Mouse (Mus musculus) embryonic facial prominence, embryonic 15.5 days (tissue): Measurements from ENCODE around the gene Ifnb1. TPM values are rescaled to one million over a fixed set of nuclear protein-coding genes. Genes with fewer than 3 reads are reported as not detected.
A peak's percentile ranks its signal among the peaks of the same experiment; 100 is the strongest.
"Not testable (repeated sequence)": the region's sequence is repeated elsewhere in the genome, so short reads cannot be mapped to it uniquely, and the experiment has no call there.

Source experiments
- ATAC-seq: fragments of 200-750 bp; cut with Nextera tagmentation; 2 replicates; pipeline ENCODE4 v1.8.0; 2017; ENCODE audit warnings: low read depth, moderate TSS enrichment; ENCODE audit not compliant: insufficient number of reproducible peaks, low FRiP score, low TSS enrichment
- H3K27ac ChIP-seq: fragments of 300-500 bp; sonication (generic); replicated peaks from 2 replicates; pipeline ENCODE4 v1.5.1; 2015; ENCODE audit warnings: mild to moderate bottlenecking, inconsistent platforms
- H3K27me3 ChIP-seq: fragments of 300-500 bp; sonication (generic); 2 replicates; pipeline ENCODE4 v1.6.1; 2015; ENCODE audit warnings: inconsistent platforms
- H3K36me3 ChIP-seq: fragments of 300-500 bp; sonication (generic); 2 replicates; pipeline ENCODE4 v1.6.1; 2015; ENCODE audit warnings: mild to moderate bottlenecking, inconsistent platforms
- H3K4me1 ChIP-seq: fragments of 300-500 bp; sonication (generic); 2 replicates; pipeline ENCODE4 v1.6.1; 2015; ENCODE audit warnings: inconsistent platforms
- H3K4me2 ChIP-seq: fragments of 300-500 bp; sonication (generic); replicated peaks from 2 replicates; pipeline ENCODE4 v1.6.1; 2015; ENCODE audit warnings: mild to moderate bottlenecking, inconsistent platforms
- H3K4me3 ChIP-seq: fragments of 300-500 bp; sonication (generic); replicated peaks from 2 replicates; pipeline ENCODE4 v1.5.1; 2015; ENCODE audit warnings: mild to moderate bottlenecking, inconsistent platforms
- H3K9ac ChIP-seq: fragments of 300-500 bp; sonication (generic); 2 replicates; pipeline ENCODE4 v1.6.1; 2015; ENCODE audit warnings: inconsistent platforms
- H3K9me3 ChIP-seq: fragments of 300-500 bp; sonication (generic); replicated peaks from 2 replicates; pipeline ENCODE4 v1.6.1; 2016; ENCODE audit warnings: inconsistent platforms
- WGBS: fragments of 180-500 bp; shearing (Covaris S2); methylation state at CpG from one replicate; pipeline ENCODE4 v1.1.7; 2015; 5-methylcytosine and 5-hydroxymethylcytosine counted together
- polyA plus RNA-seq: library from polyadenylated mRNA; unstranded; fragments of >200 nt; fragmentation: Nextera tagmentation; extraction: Ambion mirVana; gene quantifications from 2 replicates; pipeline ENCODE4 v1.2.1, GENCODE M21; 2015

Gene Ifnb1
- not detected in 2 replicates for polyA plus RNA-seq

- Histone ChIP-seq H3K27me3 (no peaks in the 10 kb centered on the region; the same call in 1 of the 2 replicates), H3K9ac (no peak within 1 kb of the TSS), H3K4me2 (no peak within 1 kb of the TSS), H3K4me3 (no peak within 1 kb of the TSS), H3K4me1 (no peaks in the 10 kb centered on the region), H3K36me3 (no peaks in the 10 kb centered on the region), H3K9me3 (no peaks in the 10 kb centered on the region), H3K27ac (no peak within 1 kb of the TSS)
- 91% methylated on average over 4 of the region's 4 CpGs for WGBS
- no peak for ATAC-seq
Observed at GRCm38 (mm10) chr4:88522674-88523073, at the start of gene Ifnb1. TSS of gene Ifnb1 (minus strand) at chr4:88522774.

GRCm38 (mm10) chr4:88571698-88572097 is 49.1 kb upstream of the Ifnb1 start, which contains the start of gene Ifna14:
TSS of gene Ifna14 (minus strand) at chr4:88571798.
- H3K4me2 ChIP-seq, result no peak within 1 kb of the TSS
- no peak for ATAC-seq
- no peaks in the 10 kb centered on the region for H3K9me3 ChIP-seq
- H3K4me3 ChIP-seq, result no peak within 1 kb of the TSS
- no peak within 1 kb of the TSS for H3K9ac ChIP-seq
- H3K27ac ChIP-seq, result no peak within 1 kb of the TSS
- 79% methylated on average over 1 of the region's 1 CpGs for WGBS
- H3K36me3 ChIP-seq, result no peaks in the 10 kb centered on the region
- H3K27me3 ChIP-seq, result no peaks in the 10 kb centered on the region
- H3K4me1 ChIP-seq, result no peaks in the 10 kb centered on the region

- Histone ChIP-seq H3K9ac (no peak overlapping the region), H3K4me1 (no peaks in the 10 kb centered on the region), H3K4me3 (no peak overlapping the region), H3K27ac (no peak overlapping the region), H3K4me2 (no peak overlapping the region), H3K27me3 (no peaks in the 10 kb centered on the region), H3K9me3 (no peaks in the 10 kb centered on the region), H3K36me3 (no peaks in the 10 kb centered on the region)
- WGBS, result 93% methylated on average over 1 of the region's 1 CpGs
- ATAC-seq, result no peak
Observed at GRCm38 (mm10) chr4:88561791-88562190, 39.2 kb upstream of the Ifnb1 start.

GRCm38 (mm10) chr4:88558145-88558544 is 35.6 kb upstream of the Ifnb1 start, which contains the start of gene Ifna15:
TSS of gene Ifna15 (minus strand) at chr4:88558245.
- H3K27me3 ChIP-seq, H3K36me3 ChIP-seq, H3K4me1 ChIP-seq, H3K4me3 ChIP-seq, ATAC-seq, H3K9me3 ChIP-seq, H3K4me2 ChIP-seq, H3K27ac ChIP-seq, H3K9ac ChIP-seq: not testable (repeated sequence)

- 0 out of 2 replicates have a peak overlapping the region, but pooled peaks have one; percentile 9 for H3K9ac ChIP-seq
- no peaks in the 10 kb centered on the region for H3K9me3 ChIP-seq
- ATAC-seq, result no peak; the same call in 1 of the 2 replicates
- H3K27ac ChIP-seq, result no peak overlapping the region
- H3K4me1 ChIP-seq, result peaks cover 4% of the 10 kb centered on the region
- H3K4me2 ChIP-seq, result peak overlapping the region; percentile 67
- 23% methylated on average over 22 of the region's 22 CpGs for WGBS
- H3K4me3 ChIP-seq, result peak overlapping the region; percentile 41
- H3K27me3 ChIP-seq, result no peaks in the 10 kb centered on the region
- H3K36me3 ChIP-seq, result no peaks in the 10 kb centered on the region
Observed at GRCm38 (mm10) chr4:88550161-88550945, 27.8 kb upstream of the Ifnb1 start.

- H3K9me3 ChIP-seq, result no peaks in the 10 kb centered on the region
- peaks cover 4% of the 10 kb centered on the region for H3K4me1 ChIP-seq
- H3K9ac ChIP-seq, result no peak overlapping the region
- ATAC-seq, result no peak
- H3K27ac ChIP-seq, result no peak overlapping the region
- no peak overlapping the region for H3K4me3 ChIP-seq
- no peaks in the 10 kb centered on the region for H3K27me3 ChIP-seq
- WGBS, result 85% methylated on average over 1 of the region's 1 CpGs
- no peaks in the 10 kb centered on the region for H3K36me3 ChIP-seq
- no peak overlapping the region for H3K4me2 ChIP-seq
Observed at GRCm38 (mm10) chr4:88547986-88548385, 25.4 kb upstream of the Ifnb1 start.

GRCm38 (mm10) chr4:88543649-88544234 is 21.2 kb upstream of the Ifnb1 start:
- H3K4me3 ChIP-seq, result no peak overlapping the region
- no peaks in the 10 kb centered on the region for H3K9me3 ChIP-seq
- no peak overlapping the region for H3K9ac ChIP-seq
- ATAC-seq, result 0 out of 2 replicates have a peak, but pooled peaks have one; percentile 34
- H3K27me3 ChIP-seq, result no peaks in the 10 kb centered on the region
- no peaks in the 10 kb centered on the region for H3K36me3 ChIP-seq
- H3K4me1 ChIP-seq, result no peaks in the 10 kb centered on the region
- no peak overlapping the region for H3K27ac ChIP-seq
- WGBS, result 47% methylated on average over 2 of the region's 2 CpGs
- no peak overlapping the region for H3K4me2 ChIP-seq

- Histone ChIP-seq H3K27ac (0 out of 2 replicates have a peak overlapping the region, but pooled peaks have one; percentile 9), H3K9me3 (no peaks in the 10 kb centered on the region), H3K9ac (no peak overlapping the region), H3K4me2 (no peak overlapping the region), H3K4me3 (no peak overlapping the region), H3K4me1 (peaks cover 13% of the 10 kb centered on the region; the same call in 1 of the 2 replicates), H3K36me3 (no peaks in the 10 kb centered on the region), H3K27me3 (no peaks in the 10 kb centered on the region)
- no peak for ATAC-seq
- 70% methylated on average over 12 of the region's 12 CpGs for WGBS
Observed at GRCm38 (mm10) chr4:88537328-88537727, 14.8 kb upstream of the Ifnb1 start.

GRCm38 (mm10) chr4:88536640-88537039 is 14.1 kb upstream of the Ifnb1 start:
- no peak overlapping the region for H3K4me3 ChIP-seq
- ATAC-seq, result no peak
- 59% methylated on average over 7 of the region's 7 CpGs for WGBS
- no peaks in the 10 kb centered on the region for H3K27me3 ChIP-seq
- peaks cover 13% of the 10 kb centered on the region; the same call in 1 of the 2 replicates for H3K4me1 ChIP-seq
- no peaks in the 10 kb centered on the region for H3K36me3 ChIP-seq
- H3K27ac ChIP-seq, result no peak overlapping the region
- H3K4me2 ChIP-seq, result no peak overlapping the region
- no peak overlapping the region for H3K9ac ChIP-seq
- H3K9me3 ChIP-seq, result no peaks in the 10 kb centered on the region

GRCm38 (mm10) chr4:88535742-88536141 is 13.2 kb upstream of the Ifnb1 start:
- H3K4me2 ChIP-seq, result no peak overlapping the region
- no peaks in the 10 kb centered on the region for H3K9me3 ChIP-seq
- peaks cover 13% of the 10 kb centered on the region; the same call in 1 of the 2 replicates for H3K4me1 ChIP-seq
- no peak overlapping the region for H3K27ac ChIP-seq
- no peaks in the 10 kb centered on the region for H3K27me3 ChIP-seq
- no peak for ATAC-seq
- WGBS, result 71% methylated on average over 1 of the region's 1 CpGs
- no peaks in the 10 kb centered on the region for H3K36me3 ChIP-seq
- H3K4me3 ChIP-seq, result no peak overlapping the region
- no peak overlapping the region for H3K9ac ChIP-seq

GRCm38 (mm10) chr4:88534903-88535302 is 12.3 kb upstream of the Ifnb1 start:
- H3K4me3 ChIP-seq, result no peak overlapping the region
- 53% methylated on average over 1 of the region's 1 CpGs for WGBS
- H3K4me1 ChIP-seq, result peaks cover 13% of the 10 kb centered on the region; the same call in 1 of the 2 replicates
- no peak for ATAC-seq
- H3K9ac ChIP-seq, result no peak overlapping the region
- H3K27ac ChIP-seq, result no peak overlapping the region
- no peaks in the 10 kb centered on the region for H3K9me3 ChIP-seq
- no peak overlapping the region for H3K4me2 ChIP-seq
- H3K36me3 ChIP-seq, result no peaks in the 10 kb centered on the region
- no peaks in the 10 kb centered on the region for H3K27me3 ChIP-seq
